In the genomic region with DNA sequence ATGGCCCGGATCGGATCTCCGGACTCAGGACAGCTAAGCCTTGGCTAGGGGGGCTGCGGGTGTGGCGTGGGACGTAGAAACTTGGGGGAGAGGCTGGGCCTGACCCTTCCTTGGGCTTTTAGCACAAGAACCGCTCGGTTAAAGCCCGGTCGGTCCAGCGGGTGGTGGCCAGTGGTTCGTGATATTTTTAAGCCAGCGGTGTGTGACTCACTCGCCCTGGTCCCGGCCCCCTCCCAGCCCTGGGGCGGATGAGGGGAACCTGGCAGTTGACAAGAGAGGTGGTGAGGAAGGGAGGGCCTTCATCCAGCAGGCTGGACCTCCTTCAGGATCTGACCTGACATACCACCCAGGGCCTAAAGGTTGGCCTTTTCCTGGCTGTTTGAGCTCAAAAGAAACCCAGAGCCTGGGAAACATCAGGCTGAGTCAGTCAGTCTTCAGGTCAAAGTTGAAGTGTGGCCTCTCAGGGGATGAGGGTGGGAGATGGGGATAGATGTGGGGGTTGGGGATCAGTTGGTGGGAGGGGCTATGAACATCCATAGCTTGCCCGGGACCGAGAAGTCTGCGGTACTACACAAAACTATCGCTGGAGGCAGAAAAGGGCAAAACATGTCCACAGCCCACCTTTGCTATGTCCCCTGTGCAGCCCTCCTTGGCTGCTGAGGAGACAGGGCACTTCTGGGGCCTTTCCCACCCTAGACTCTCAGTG, we compare ENCODE assay signal across 9 mouse cellular contexts. TPM values are rescaled to one million over a fixed set of nuclear protein-coding genes. Genes with fewer than 3 reads are reported as not detected.
DNase-seq lines count a peak whose midpoint lies in the region; ATAC-seq and TF ChIP-seq lines count a peak whose summit lies in the region.
"Had no signal": no experiment of that assay in that cellular context is flagged by ENCODE, and none has a peak within 500 bp of the region (broad histone marks: within the 10 kb centered on the region; RNA-seq: fewer than 3 reads in every experiment).

No protein-coding gene starts in this region.

- H3K27me3 ChIP-seq in liver, adult 2 months (ENCODE audit: control insufficient read depth, insufficient read depth, low read length) = no peaks in the 10 kb centered on the region
- no peaks in the 10 kb centered on the region for H3K27me3 ChIP-seq in embryonic facial prominence, embryonic 11.5 days (ENCODE audit: control insufficient read depth, insufficient read depth, low read length)
- no peaks in the 10 kb centered on the region for H3K27me3 ChIP-seq in kidney, embryonic 15.5 days
- H3K27me3 ChIP-seq in neural tube, embryonic 14.5 days (ENCODE audit: control insufficient read depth, insufficient read depth, low read length) = no peaks in the 10 kb centered on the region

- H3K36me3 ChIP-seq in liver, adult 2 months (ENCODE audit: control insufficient read depth, insufficient read depth, low read length) = no peaks in the 10 kb centered on the region
- no peaks in the 10 kb centered on the region for H3K36me3 ChIP-seq in embryonic facial prominence, embryonic 11.5 days (replicated peaks; ENCODE audit: control insufficient read depth, insufficient read depth, low read depth, low read length)
- H3K36me3 ChIP-seq in kidney, embryonic 15.5 days = peaks cover 19% of the 10 kb centered on the region
- peaks cover 8% of the 10 kb centered on the region; the same call in 1 of the 2 replicates for H3K36me3 ChIP-seq in neural tube, embryonic 14.5 days (ENCODE audit: control insufficient read depth, insufficient read depth, low read length)

- 18% methylated on average over 20 of the region's 20 CpGs for WGBS in liver, adult 2 months
- 36% methylated on average over 20 of the region's 20 CpGs for WGBS in embryonic facial prominence, embryonic 11.5 days
- 29% methylated on average over 20 of the region's 20 CpGs for WGBS in kidney, embryonic 15.5 days
- 45% methylated on average over 20 of the region's 20 CpGs for WGBS in neural tube, embryonic 14.5 days

- ATAC-seq in embryonic facial prominence, embryonic 11.5 days (replicated peaks; ENCODE audit: insufficient number of reproducible peaks, low FRiP score, low TSS enrichment, low read depth) = no peak
- peak; percentile 27; the same call in 1 of the 2 replicates for ATAC-seq in kidney, embryonic 15.5 days (replicated peaks; ENCODE audit: low FRiP score)
- no peak for ATAC-seq in neural tube, embryonic 14.5 days (ENCODE audit: low read depth)

- H3K4me2 ChIP-seq in embryonic facial prominence, embryonic 11.5 days (ENCODE audit: low read depth, low read length) = peak overlapping the region; percentile 36; the same call in 1 of the 2 replicates
- H3K4me2 ChIP-seq in kidney, embryonic 15.5 days = peak overlapping the region; percentile 69
- H3K4me2 ChIP-seq in neural tube, embryonic 14.5 days (ENCODE audit: low read depth, low read length) = 0 out of 2 replicates have a peak overlapping the region, but pooled peaks have one; percentile 29

- peak overlapping the region; percentile 77 for H3K9ac ChIP-seq in liver, adult 2 months (ENCODE audit: low read depth, low read length)
- peak overlapping the region; percentile 37; the same call in 1 of the 2 replicates for H3K9ac ChIP-seq in embryonic facial prominence, embryonic 11.5 days (replicated peaks; ENCODE audit: low read length)
- peak overlapping the region; percentile 44 for H3K9ac ChIP-seq in kidney, embryonic 15.5 days
- no peak overlapping the region for H3K9ac ChIP-seq in neural tube, embryonic 14.5 days (replicated peaks; ENCODE audit: low read depth, low read length)

- H3K27ac ChIP-seq in liver, adult 2 months (replicated peaks; ENCODE audit: insufficient read depth, low read depth, low read length) = peak overlapping the region; percentile 96
- H3K27ac ChIP-seq in embryonic facial prominence, embryonic 11.5 days (replicated peaks; ENCODE audit: low read depth, low read length) = no peak overlapping the region
- peak overlapping the region; percentile 75 for H3K27ac ChIP-seq in kidney, embryonic 15.5 days
- no peak overlapping the region for H3K27ac ChIP-seq in neural tube, embryonic 14.5 days (ENCODE audit: low read depth, low read length)

- H3K9me3 ChIP-seq in embryonic facial prominence, embryonic 11.5 days (replicated peaks; ENCODE audit: control insufficient read depth, low read length) = no peaks in the 10 kb centered on the region
- no peaks in the 10 kb centered on the region for H3K9me3 ChIP-seq in kidney, embryonic 15.5 days (replicated peaks)
- no peaks in the 10 kb centered on the region for H3K9me3 ChIP-seq in neural tube, embryonic 14.5 days (ENCODE audit: control insufficient read depth, low read length)

- peaks cover 3% of the 10 kb centered on the region; the same call in 1 of the 2 replicates for H3K79me2 ChIP-seq in liver, adult 2 months (ENCODE audit: control insufficient read depth, insufficient read depth, low read length)

- peak overlapping the region; percentile 65 for H3K4me3 ChIP-seq in liver, adult 2 months (ENCODE audit: insufficient read depth, low read depth, low read length)
- H3K4me3 ChIP-seq in embryonic facial prominence, embryonic 11.5 days (ENCODE audit: low read depth, low read length) = 0 out of 2 replicates have a peak overlapping the region, but pooled peaks have one; percentile 6
- peak overlapping the region; percentile 45 for H3K4me3 ChIP-seq in kidney, embryonic 15.5 days (replicated peaks)
- no peak overlapping the region for H3K4me3 ChIP-seq in neural tube, embryonic 14.5 days (ENCODE audit: low read depth, low read length)

- peak; percentile 29 for DNase-seq in liver, adult 2 months (ENCODE audit: extremely low read depth, low read depth, low spot score)
- DNase-seq in liver = no peak
- DNase-seq in embryonic facial prominence, embryonic 11.5 days (ENCODE audit: low spot score) = no peak
- DNase-seq in adrenal gland, adult 18-20 months (ENCODE audit: low spot score in 2 of 2) = no peak
- no peak for DNase-seq in gastrocnemius, postnatal 25 days
- no peak for DNase-seq in cerebellum, postnatal 25 days

- no peak for TF ChIP-seq CTCF in liver, adult 2 months (IDR thresholded peaks at IDR 0.05; ENCODE audit: low read depth, low read length)

- TF ChIP-seq POLR2A in liver, adult 2 months (IDR thresholded peaks at IDR 0.05; ENCODE audit: extremely low read depth, insufficient read depth, low read length) = no peak

- peaks cover 32% of the 10 kb centered on the region for H3K4me1 ChIP-seq in liver, adult 2 months (ENCODE audit: control insufficient read depth, insufficient read depth, low read length)
- H3K4me1 ChIP-seq in embryonic facial prominence, embryonic 11.5 days (ENCODE audit: control insufficient read depth, insufficient read depth, low read length) = no peaks in the 10 kb centered on the region; the same call in 1 of the 2 replicates
- H3K4me1 ChIP-seq in kidney, embryonic 15.5 days = peaks cover 30% of the 10 kb centered on the region
- H3K4me1 ChIP-seq in neural tube, embryonic 14.5 days (ENCODE audit: control insufficient read depth, insufficient read depth, low read length) = no peaks in the 10 kb centered on the region

RNA-seq across cellular contexts. Expression of gene Eps8l2, which starts 0.7 kb away (rescaled TPM):
- 17.4 and 38.5 TPM in 2 replicates for total RNA-seq in liver, adult 2 months (2014; rRNA removed)
- 80.9 and 117 TPM in 2 replicates for polyA plus RNA-seq in liver, adult 2 months (2012; rRNA removed)
- polyA plus RNA-seq in embryonic facial prominence, embryonic 11.5 days (2014; fragmentation: Nextera tagmentation; extraction: Ambion mirVana) = 3.4 and 3.5 TPM in 2 replicates
- 33.1 and 39.6 TPM in 2 replicates for polyA plus RNA-seq in kidney, embryonic 15.5 days (2015; fragmentation: Nextera tagmentation; extraction: Ambion mirVana)
- polyA plus RNA-seq in neural tube, embryonic 14.5 days (2014; fragmentation: Nextera tagmentation; extraction: Ambion mirVana) = 0.33 and 0.51 TPM in 2 replicates
- 1 to 10 TPM; 1.9 to 2.7 TPM for total RNA-seq in adrenal gland, adult 18-20 months (2021)
- total RNA-seq in gastrocnemius, postnatal 25 days (2021) = 1 to 10 TPM; 1.5 to 2.1 TPM

RNA-seq across cellular contexts. Expression of gene Tmem80, which starts 11.8 kb away (rescaled TPM):
- total RNA-seq in liver, adult 2 months (2014; rRNA removed) = 8.9 and 10.3 TPM in 2 replicates
- polyA plus RNA-seq in liver, adult 2 months (2012; rRNA removed) = 14.3 and 20.9 TPM in 2 replicates
- 24.0 and 26.6 TPM in 2 replicates for polyA plus RNA-seq in embryonic facial prominence, embryonic 11.5 days (2014; fragmentation: Nextera tagmentation; extraction: Ambion mirVana)
- polyA plus RNA-seq in kidney, embryonic 15.5 days (2015; fragmentation: Nextera tagmentation; extraction: Ambion mirVana) = 52.8 and 54.4 TPM in 2 replicates
- 36.7 and 40.2 TPM in 2 replicates for polyA plus RNA-seq in neural tube, embryonic 14.5 days (2014; fragmentation: Nextera tagmentation; extraction: Ambion mirVana)
- total RNA-seq in adrenal gland, adult 18-20 months (2021) = 10 to 100 TPM; 25.7 to 25.9 TPM
- 10 to 100 TPM; 11.0 to 11.5 TPM for total RNA-seq in gastrocnemius, postnatal 25 days (2021)

RNA-seq across cellular contexts. Expression of gene Deaf1, which starts 11.9 kb away (rescaled TPM):
- 3.1 and 5.8 TPM in 2 replicates for total RNA-seq in liver, adult 2 months (2014; rRNA removed)
- polyA plus RNA-seq in liver, adult 2 months (2012; rRNA removed) = 6.9 and 7.8 TPM in 2 replicates
- 53.9 and 60.8 TPM in 2 replicates for polyA plus RNA-seq in embryonic facial prominence, embryonic 11.5 days (2014; fragmentation: Nextera tagmentation; extraction: Ambion mirVana)
- 68.2 and 81.1 TPM in 2 replicates for polyA plus RNA-seq in kidney, embryonic 15.5 days (2015; fragmentation: Nextera tagmentation; extraction: Ambion mirVana)
- polyA plus RNA-seq in neural tube, embryonic 14.5 days (2014; fragmentation: Nextera tagmentation; extraction: Ambion mirVana) = 186 and 228 TPM in 2 replicates
- 10 to 100 TPM; 21.9 to 30.3 TPM for total RNA-seq in adrenal gland, adult 18-20 months (2021)
- total RNA-seq in gastrocnemius, postnatal 25 days (2021) = 10 to 100 TPM; 11.2 to 11.7 TPM

RNA-seq across cellular contexts. Expression of gene Drd4, which starts 47.6 kb away (rescaled TPM):
- not detected in 2 replicates for total RNA-seq in liver, adult 2 months (2014; rRNA removed)
- not detected in 2 replicates for polyA plus RNA-seq in liver, adult 2 months (2012; rRNA removed)
- polyA plus RNA-seq in embryonic facial prominence, embryonic 11.5 days (2014; fragmentation: Nextera tagmentation; extraction: Ambion mirVana) = 0.62 and 0.89 TPM in 2 replicates
- 1.4 and 1.8 TPM in 2 replicates for polyA plus RNA-seq in kidney, embryonic 15.5 days (2015; fragmentation: Nextera tagmentation; extraction: Ambion mirVana)
- polyA plus RNA-seq in neural tube, embryonic 14.5 days (2014; fragmentation: Nextera tagmentation; extraction: Ambion mirVana) = 0.73 and 0.90 TPM in 2 replicates
- under 1 TPM; 0.19 to 0.27 TPM for total RNA-seq in adrenal gland, adult 18-20 months (2021)
- total RNA-seq in gastrocnemius, postnatal 25 days (2021) = under 1 TPM in 1 of 2 experiments, not detected in 1; 0.23 TPM
- total RNA-seq: gastrocnemius, adult 18-20 months had no signal

RNA-seq across cellular contexts. Expression of gene Taldo1, which starts 52.6 kb away (rescaled TPM):
- 160 and 195 TPM in 2 replicates for total RNA-seq in liver, adult 2 months (2014; rRNA removed)
- 125 and 166 TPM in 2 replicates for polyA plus RNA-seq in liver, adult 2 months (2012; rRNA removed)
- 340 and 364 TPM in 2 replicates for polyA plus RNA-seq in embryonic facial prominence, embryonic 11.5 days (2014; fragmentation: Nextera tagmentation; extraction: Ambion mirVana)
- polyA plus RNA-seq in kidney, embryonic 15.5 days (2015; fragmentation: Nextera tagmentation; extraction: Ambion mirVana) = 340 and 353 TPM in 2 replicates
- 265 and 311 TPM in 2 replicates for polyA plus RNA-seq in neural tube, embryonic 14.5 days (2014; fragmentation: Nextera tagmentation; extraction: Ambion mirVana)
- total RNA-seq in adrenal gland, adult 18-20 months (2021) = 100 to 1,000 TPM; 677 to 814 TPM
- total RNA-seq in gastrocnemius, postnatal 25 days (2021) = 10 to 100 TPM; 78.9 to 91.3 TPM

Comparison
In these comparisons a context has a peak if more than half of its experiments do, and no peak if none do; other contexts are left out.
1. H3K27ac ChIP-seq: peak in liver, adult 2 months (single experiment) and kidney, embryonic 15.5 days (single experiment); none in embryonic facial prominence, embryonic 11.5 days (single experiment) and neural tube, embryonic 14.5 days (single experiment).
2. Peak in every context shown above with its lines, with median percentiles within 50 percentile points of each other: H3K4me2 ChIP-seq.